Mouse (Mus musculus): Measurements from ENCODE around the gene Gm20403. TPM values are rescaled to one million over a fixed set of nuclear protein-coding genes. Genes with fewer than 3 reads are reported as not detected.
A peak's percentile ranks its signal among the peaks of the same experiment; 100 is the strongest.

The Gm20403 gene
- polyA plus RNA-seq, 1 experiment from 2014 or later, result not detected

DNA sequence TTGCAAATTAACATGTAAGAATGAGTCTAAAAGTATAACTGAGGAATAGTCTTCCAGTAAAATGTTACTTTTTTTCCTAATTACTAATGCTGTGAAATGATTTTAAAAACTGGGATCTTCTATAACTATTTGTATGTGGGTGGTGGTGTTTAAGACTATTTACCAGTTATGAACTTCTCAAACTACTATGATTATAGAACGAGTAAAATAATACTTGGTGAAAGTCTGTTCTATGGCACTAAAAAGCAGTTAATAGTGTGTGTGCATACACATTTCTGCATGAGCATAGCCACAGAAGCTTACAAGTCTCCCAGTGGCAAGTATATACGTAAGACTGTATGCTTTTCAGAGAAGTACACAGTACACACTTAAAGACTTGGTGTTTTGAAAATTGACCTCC is 827 bp upstream of the Gm20403 start:
- Histone ChIP-seq H3K36me3 (peaks cover 2% of the 10 kb centered on the region; the same call in 1 of the 2 replicates), H3K4me1 (peaks cover 8% of the 10 kb centered on the region), H3K4me3 (replicated peaks) (no peak overlapping the region), H3K9ac (no peak overlapping the region), H3K9me3 (replicated peaks) (no peaks in the 10 kb centered on the region), H3K27ac (no peak overlapping the region), H3K27me3 (no peaks in the 10 kb centered on the region), H3K4me2 (no peak overlapping the region)
- WGBS, result 85% methylated on average over 2 of the region's 2 CpGs
- no peak for ATAC-seq (replicated peaks; ENCODE audit: low FRiP score)

DNA sequence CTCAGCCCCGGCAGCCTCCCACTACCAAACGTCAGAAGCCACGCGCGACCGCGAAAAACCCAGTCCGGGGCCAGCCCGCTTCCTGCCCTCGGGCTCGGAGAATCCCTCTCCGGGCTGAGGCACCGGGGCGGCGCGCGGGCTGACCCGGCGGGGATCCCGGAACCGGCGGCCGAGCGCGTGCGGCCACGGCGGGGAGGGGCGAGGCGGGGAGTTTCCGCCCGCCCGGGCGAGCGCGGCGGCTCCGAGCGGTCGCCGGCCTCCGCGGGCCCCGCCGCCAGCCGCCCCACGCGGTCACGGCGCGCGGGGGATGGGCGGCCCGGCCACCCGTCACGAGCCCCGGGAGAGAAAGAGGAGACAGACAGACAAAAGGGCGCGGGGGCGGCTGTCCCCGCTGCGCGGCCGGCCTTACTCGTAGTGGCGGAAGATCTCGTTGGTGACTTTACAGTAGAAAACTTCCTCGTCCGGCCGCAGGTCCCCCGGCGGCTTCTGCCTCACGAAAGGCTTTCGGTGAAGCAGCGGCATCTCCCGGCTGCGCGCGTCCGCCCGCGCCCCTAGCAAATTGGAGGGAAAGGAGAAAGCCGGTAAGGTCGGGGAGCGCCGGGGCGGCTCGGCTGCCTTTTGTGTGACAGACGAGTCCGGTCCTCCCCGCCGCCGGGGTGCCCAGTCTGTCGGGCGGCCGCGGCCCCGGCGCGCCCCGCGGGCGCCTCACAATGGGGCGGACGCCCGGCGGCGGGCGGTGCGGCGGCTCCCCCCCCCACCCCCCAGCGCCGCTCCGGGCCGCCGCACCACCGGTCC is 875 bp downstream of the Gm20403 start:
- H3K4me1 ChIP-seq, result peaks cover 8% of the 10 kb centered on the region
- under 1% methylated on average over 109 of the region's 117 CpGs for WGBS
- H3K4me3 ChIP-seq (replicated peaks), result peak overlapping the region; percentile 76
- peak overlapping the region; percentile 88 for H3K4me2 ChIP-seq
- peak; percentile 66 for ATAC-seq (replicated peaks; ENCODE audit: low FRiP score)
- peak overlapping the region; percentile 93 for H3K27ac ChIP-seq
- no peaks in the 10 kb centered on the region for H3K27me3 ChIP-seq
- H3K9me3 ChIP-seq (replicated peaks), result no peaks in the 10 kb centered on the region
- H3K9ac ChIP-seq, result peak overlapping the region; percentile 87
- H3K36me3 ChIP-seq, result peaks cover 5% of the 10 kb centered on the region; the same call in 1 of the 2 replicates

DNA sequence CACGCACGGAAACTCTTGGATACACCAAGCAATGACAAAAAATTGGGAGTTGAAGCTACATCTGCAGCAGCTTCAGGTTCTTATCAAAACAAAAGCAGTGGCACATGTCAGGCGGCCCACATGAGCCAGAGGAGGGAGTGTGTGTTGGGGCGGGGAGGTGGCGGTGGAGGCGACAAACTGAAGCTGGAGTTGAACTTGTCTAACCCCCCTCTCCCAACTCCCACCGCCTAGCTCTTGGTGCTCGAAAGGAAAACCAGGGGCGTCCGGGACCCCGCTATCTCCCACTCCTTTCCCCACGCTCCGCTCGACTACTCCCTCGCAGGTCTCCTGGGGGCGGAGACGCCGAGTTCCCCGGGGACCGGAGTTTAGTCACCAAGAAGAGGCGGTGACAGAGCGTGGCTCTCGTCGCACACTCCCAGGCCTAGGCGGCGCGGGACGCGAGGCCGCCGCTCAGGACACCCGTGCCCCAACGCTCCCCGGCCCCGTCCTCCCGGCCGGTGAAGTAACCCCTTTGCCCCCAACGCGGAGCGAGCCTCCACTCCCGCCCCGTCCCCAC is 1.6 kb downstream of the Gm20403 start:
- WGBS, result 1% methylated on average over 42 of the region's 42 CpGs
- peak overlapping the region; percentile 93 for H3K27ac ChIP-seq
- H3K4me2 ChIP-seq, result peak overlapping the region; percentile 88
- H3K9ac ChIP-seq, result peak overlapping the region; percentile 87
- H3K36me3 ChIP-seq, result peaks cover 11% of the 10 kb centered on the region; the same call in 1 of the 2 replicates
- ATAC-seq (replicated peaks; ENCODE audit: low FRiP score), result peak; percentile 84
- peak overlapping the region; percentile 76 for H3K4me3 ChIP-seq (replicated peaks)
- no peaks in the 10 kb centered on the region for H3K27me3 ChIP-seq
- H3K4me1 ChIP-seq, result peaks cover 8% of the 10 kb centered on the region
- H3K9me3 ChIP-seq (replicated peaks), result no peaks in the 10 kb centered on the region

DNA sequence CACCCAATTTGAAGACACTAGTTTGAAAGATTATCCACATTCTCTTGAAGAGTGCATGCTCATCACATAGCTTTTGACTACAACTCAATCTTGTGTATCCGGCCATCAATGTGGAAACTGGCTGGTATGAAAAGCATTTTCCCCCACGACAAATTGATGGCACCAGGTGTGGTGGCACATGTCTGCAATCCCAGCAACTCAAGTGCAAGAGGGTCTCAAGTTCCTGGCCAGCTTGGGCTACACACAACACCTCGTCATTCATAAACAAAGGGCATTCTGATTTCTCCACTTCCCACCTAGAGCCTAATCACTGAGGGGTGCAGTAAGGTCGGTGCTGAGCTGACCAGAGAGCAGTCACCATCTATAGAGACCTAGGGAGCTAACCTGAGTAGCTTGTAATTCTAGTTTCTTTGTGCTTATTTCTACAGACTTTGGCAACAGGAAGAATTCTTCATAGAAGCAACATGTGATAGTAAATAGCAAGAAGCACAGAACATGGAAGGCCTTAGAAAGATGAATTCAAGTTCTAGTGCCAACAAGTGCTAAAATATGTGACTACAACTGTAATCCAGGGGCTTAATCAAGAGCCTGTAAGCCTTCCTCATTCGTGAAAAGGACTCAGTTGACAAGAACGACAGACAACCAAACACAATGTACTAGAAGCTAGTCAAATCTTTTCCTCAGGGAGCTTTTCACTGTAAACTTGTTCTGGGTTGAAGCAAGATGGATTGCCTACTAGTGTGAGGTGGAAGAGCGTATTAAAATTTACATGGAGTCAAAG is 3.2 kb downstream of the Gm20403 start:
- no peaks in the 10 kb centered on the region for H3K9me3 ChIP-seq (replicated peaks)
- ATAC-seq (replicated peaks; ENCODE audit: low FRiP score), result no peak
- 78% methylated on average over 7 of the region's 7 CpGs for WGBS

DNA sequence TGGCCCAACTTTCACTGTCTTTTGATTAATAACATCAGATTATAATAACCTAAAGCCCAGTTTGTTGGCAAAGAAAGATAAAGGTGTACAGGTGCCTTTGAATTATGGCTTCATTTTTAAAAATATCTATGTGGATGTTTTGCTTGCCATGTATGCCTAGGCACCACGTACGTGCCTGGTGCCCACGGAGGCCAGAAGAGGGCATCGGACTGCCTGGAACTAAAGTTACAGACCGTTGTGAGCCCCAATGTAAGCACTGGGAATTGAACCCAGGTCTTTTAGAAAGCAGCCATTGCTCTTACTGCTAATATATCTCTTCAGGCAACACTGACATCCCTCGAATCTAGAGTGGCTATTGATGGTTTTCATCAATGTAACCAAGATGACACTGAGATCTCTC is 4.4 kb downstream of the Gm20403 start:
- H3K27ac ChIP-seq, result no peak overlapping the region
- H3K4me3 ChIP-seq (replicated peaks), result no peak overlapping the region
- peaks cover 8% of the 10 kb centered on the region for H3K4me1 ChIP-seq
- 74% methylated on average over 6 of the region's 6 CpGs for WGBS
- no peak for ATAC-seq (replicated peaks; ENCODE audit: low FRiP score)
- H3K9ac ChIP-seq, result no peak overlapping the region
- H3K27me3 ChIP-seq, result no peaks in the 10 kb centered on the region
- H3K9me3 ChIP-seq (replicated peaks), result no peaks in the 10 kb centered on the region
- peaks cover 11% of the 10 kb centered on the region; the same call in 1 of the 2 replicates for H3K36me3 ChIP-seq
- H3K4me2 ChIP-seq, result no peak overlapping the region

More for the DNA sequence above, 3.2 kb downstream of the Gm20403 start:
- Histone ChIP-seq H3K4me3 (replicated peaks) (no peak overlapping the region), H3K27ac (no peak overlapping the region), H3K4me1 (peaks cover 8% of the 10 kb centered on the region), H3K27me3 (no peaks in the 10 kb centered on the region), H3K36me3 (peaks cover 11% of the 10 kb centered on the region; the same call in 1 of the 2 replicates), H3K9ac (no peak overlapping the region), H3K4me2 (no peak overlapping the region)

DNA sequence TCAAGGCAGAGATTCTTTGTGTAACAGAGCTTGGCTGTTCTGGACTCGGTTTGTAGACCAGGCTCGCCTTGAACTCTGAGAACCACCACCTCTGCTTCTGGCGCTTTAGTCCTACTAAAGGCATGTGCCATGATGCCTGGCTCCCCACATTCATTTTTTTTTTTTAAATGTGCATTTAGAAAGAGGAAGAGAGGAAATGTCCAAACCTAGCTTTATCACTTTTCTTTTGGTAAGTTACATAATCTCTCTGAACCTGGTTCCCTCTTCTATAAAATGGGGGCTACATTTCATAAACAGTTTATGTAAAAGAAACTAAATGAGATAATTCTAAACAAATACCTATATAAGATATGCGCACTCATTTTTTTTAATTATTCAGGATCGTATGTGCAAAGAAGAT is 5.4 kb downstream of the Gm20403 start:
- no peaks in the 10 kb centered on the region for H3K9me3 ChIP-seq (replicated peaks)
- no peak overlapping the region for H3K27ac ChIP-seq
- H3K36me3 ChIP-seq, result peaks cover 11% of the 10 kb centered on the region; the same call in 1 of the 2 replicates
- peaks cover 13% of the 10 kb centered on the region for H3K4me1 ChIP-seq
- no peak overlapping the region for H3K4me3 ChIP-seq (replicated peaks)
- H3K4me2 ChIP-seq, result no peak overlapping the region
- no peaks in the 10 kb centered on the region for H3K27me3 ChIP-seq
- no peak for ATAC-seq (replicated peaks; ENCODE audit: low FRiP score)
- WGBS, result 86% methylated on average over 5 of the region's 5 CpGs
- no peak overlapping the region for H3K9ac ChIP-seq

DNA sequence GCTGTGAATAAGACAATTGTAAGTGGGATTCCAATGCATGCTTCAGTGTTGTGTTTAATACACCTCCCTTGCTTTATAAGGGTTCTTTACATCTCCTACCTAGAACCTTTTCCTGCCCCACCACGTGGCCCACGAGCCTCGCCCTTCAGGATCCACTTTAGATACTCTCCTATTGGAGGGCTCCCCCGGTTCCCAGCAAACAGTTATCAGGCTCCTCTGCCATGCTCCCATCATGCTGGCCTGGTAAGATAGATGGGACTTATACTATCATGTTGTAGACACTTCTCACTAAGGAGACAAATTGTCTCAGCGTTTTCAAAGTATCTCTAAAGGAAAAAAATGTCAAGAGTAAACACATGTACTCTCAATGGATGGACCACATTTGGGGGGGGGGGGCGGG is 5.8 kb downstream of the Gm20403 start:
- no peak overlapping the region for H3K27ac ChIP-seq

DNA sequence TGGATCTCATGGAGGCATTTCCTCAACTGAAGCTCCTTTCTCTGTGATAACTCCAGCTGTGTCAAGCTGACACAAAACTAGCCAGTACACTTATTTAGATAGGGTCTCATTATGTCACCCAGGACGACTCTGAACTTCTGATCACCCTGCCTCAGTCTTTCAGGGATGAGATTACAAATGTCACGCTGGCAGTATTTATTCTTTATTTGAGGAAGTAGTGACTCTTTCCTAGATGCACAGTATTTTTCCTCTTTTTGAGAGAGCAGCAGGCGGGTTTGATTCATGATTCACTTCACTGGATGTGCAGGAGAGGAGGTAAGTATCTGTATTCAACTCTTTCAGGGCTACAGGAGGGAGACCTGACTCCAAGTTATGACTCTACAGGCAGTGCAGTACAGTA is 17.3 kb downstream of the Gm20403 start:
- WGBS, result 57% methylated on average over 3 of the region's 3 CpGs
- Histone ChIP-seq H3K9ac (no peak overlapping the region), H3K27me3 (no peaks in the 10 kb centered on the region), H3K27ac (no peak overlapping the region), H3K9me3 (replicated peaks) (no peaks in the 10 kb centered on the region), H3K36me3 (peaks cover 54% of the 10 kb centered on the region), H3K4me1 (no peaks in the 10 kb centered on the region), H3K4me2 (no peak overlapping the region), H3K4me3 (replicated peaks) (no peak overlapping the region)
- no peak for ATAC-seq (replicated peaks; ENCODE audit: low FRiP score)

More for the DNA sequence above, 5.8 kb downstream of the Gm20403 start:
- H3K4me1 ChIP-seq, result peaks cover 13% of the 10 kb centered on the region
- peaks cover 11% of the 10 kb centered on the region; the same call in 1 of the 2 replicates for H3K36me3 ChIP-seq
- H3K4me2 ChIP-seq, result no peak overlapping the region
- H3K9ac ChIP-seq, result no peak overlapping the region
- no peaks in the 10 kb centered on the region for H3K27me3 ChIP-seq
- 83% methylated on average over 6 of the region's 6 CpGs for WGBS
- no peaks in the 10 kb centered on the region for H3K9me3 ChIP-seq (replicated peaks)
- ATAC-seq (replicated peaks; ENCODE audit: low FRiP score), result no peak
- no peak overlapping the region for H3K4me3 ChIP-seq (replicated peaks)

DNA sequence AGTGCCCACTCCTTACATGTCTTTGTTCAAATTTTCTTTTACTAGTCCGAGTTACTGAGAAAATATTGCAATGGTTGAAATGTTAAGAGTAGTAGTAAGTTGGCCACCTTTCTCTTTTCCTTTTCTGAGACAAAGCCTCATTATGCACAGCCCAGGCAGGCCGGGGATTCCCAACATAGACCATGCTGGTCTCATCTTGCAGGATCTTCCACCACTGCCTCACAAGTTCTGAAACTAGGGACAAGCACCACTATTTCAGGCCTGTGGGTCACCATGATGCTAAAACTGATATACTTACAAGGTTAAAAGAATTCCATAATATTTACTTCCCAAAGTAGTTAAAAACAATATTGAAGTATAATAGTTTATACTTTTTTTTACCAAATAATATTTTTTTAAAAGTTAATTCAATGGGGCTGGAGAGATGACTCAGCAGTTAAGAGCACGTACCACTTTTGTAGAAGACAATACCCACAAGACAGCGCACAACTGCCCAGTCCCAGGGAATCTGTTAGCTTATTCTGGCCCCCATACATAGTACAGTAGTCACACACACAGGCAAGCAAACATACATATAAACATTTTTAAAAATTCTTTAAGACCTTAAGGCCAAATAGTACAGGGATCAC is 20.7 kb downstream of the Gm20403 start:
- H3K27ac ChIP-seq, result no peak overlapping the region
- no peaks in the 10 kb centered on the region for H3K27me3 ChIP-seq
- H3K9me3 ChIP-seq (replicated peaks), result no peaks in the 10 kb centered on the region
- H3K4me1 ChIP-seq, result no peaks in the 10 kb centered on the region
- ATAC-seq (replicated peaks; ENCODE audit: low FRiP score), result no peak
- H3K4me3 ChIP-seq (replicated peaks), result no peak overlapping the region
- H3K36me3 ChIP-seq, result peaks cover 33% of the 10 kb centered on the region
- WGBS, result 91% methylated on average over 4 of the region's 4 CpGs
- H3K4me2 ChIP-seq, result no peak overlapping the region
- no peak overlapping the region for H3K9ac ChIP-seq

DNA sequence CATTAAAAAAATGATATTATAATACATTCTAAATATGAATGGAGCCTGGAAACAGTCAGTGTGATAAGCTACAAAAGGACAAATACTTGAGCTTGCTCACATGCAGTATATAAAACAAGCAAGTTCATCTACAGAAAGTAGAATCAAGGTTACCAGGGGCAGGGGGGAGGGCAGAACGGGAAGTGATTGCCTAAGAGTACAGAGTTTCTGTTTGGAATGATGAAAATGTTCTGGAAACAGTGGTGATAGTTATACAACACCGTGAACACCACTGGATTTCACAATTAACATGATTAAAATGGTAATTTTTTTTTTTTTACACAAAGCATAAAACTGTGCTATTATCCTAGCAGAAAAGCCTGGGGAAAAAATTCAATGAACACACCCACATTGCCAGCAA is 26.8 kb downstream of the Gm20403 start:
- no peak overlapping the region for H3K27ac ChIP-seq
- H3K4me1 ChIP-seq, result peaks cover 3% of the 10 kb centered on the region; the same call in 1 of the 2 replicates
- ATAC-seq (replicated peaks; ENCODE audit: low FRiP score), result no peak
- no peaks in the 10 kb centered on the region for H3K9me3 ChIP-seq (replicated peaks)
- no peaks in the 10 kb centered on the region for H3K27me3 ChIP-seq
- peaks cover 12% of the 10 kb centered on the region for H3K36me3 ChIP-seq
- 72% methylated on average over 2 of the region's 2 CpGs for WGBS
- no peak overlapping the region for H3K4me2 ChIP-seq
- H3K4me3 ChIP-seq (replicated peaks), result no peak overlapping the region
- H3K9ac ChIP-seq, result no peak overlapping the region

DNA sequence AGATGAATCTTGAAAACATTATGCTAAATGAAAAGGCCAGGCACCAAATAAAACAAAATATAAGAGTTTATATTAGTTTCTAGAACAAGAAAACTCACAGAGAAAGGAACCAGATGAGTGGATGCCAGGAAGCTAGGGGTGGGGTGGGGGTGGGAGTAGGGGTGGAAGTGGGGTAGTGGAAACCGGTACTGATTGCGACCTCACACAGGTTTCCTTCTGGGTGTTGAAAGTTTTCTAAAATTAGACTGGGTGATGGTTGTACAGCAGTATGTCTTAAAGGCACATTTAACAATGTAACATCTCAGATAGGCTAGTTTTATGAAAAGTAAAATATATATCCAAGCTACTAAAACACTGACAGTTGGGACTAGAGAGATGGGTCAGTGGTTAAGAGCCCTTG is 29.4 kb downstream of the Gm20403 start:
- Histone ChIP-seq H3K27ac (no peak overlapping the region), H3K9me3 (replicated peaks) (no peaks in the 10 kb centered on the region), H3K4me1 (peaks cover 3% of the 10 kb centered on the region; the same call in 1 of the 2 replicates), H3K4me3 (replicated peaks) (no peak overlapping the region), H3K36me3 (peaks cover 17% of the 10 kb centered on the region), H3K4me2 (no peak overlapping the region), H3K27me3 (no peaks in the 10 kb centered on the region), H3K9ac (no peak overlapping the region)
- WGBS, result 60% methylated on average over 2 of the region's 2 CpGs
- no peak for ATAC-seq (replicated peaks; ENCODE audit: low FRiP score)
